Mouse (Mus musculus): ENCODE measurements around the gene Cplane1. TPM values are rescaled to one million over a fixed set of nuclear protein-coding genes. Genes with fewer than 3 reads are reported as not detected.

The Cplane1 gene
- polyA plus RNA-seq, 1 experiment: 7.1 TPM

DNA sequence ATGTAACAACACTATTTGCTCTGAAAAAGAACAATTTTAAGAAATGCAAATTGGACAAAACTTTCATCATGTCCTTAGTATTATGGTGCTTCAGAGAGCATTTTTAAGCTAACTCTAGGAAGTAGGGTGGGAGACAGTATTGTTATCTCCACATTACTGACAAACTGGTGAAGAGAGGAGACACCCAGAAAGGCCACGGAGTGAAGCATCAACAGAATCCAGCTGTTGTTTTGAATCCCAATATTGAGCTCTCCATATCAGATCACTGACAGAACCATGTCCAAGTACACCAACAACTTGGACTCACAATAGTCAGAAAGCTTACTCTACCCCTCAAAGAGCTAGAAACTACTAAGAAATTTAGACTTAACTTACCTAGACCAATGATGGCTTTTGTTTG, 136.6 kb downstream of the Cplane1 start:
- Histone ChIP-seq H3ac (ENCODE audit: control insufficient read depth, insufficient read length, low read depth) (no peak overlapping the region), H3K4me3 (ENCODE audit: insufficient read depth, poor library complexity, severe bottlenecking) (no peak overlapping the region), H3K79me2 (ENCODE audit: control insufficient read depth, insufficient read depth) (no peaks in the 10 kb centered on the region), H3K36me3 (ENCODE audit: control insufficient read depth, insufficient read depth) (peaks cover 96% of the 10 kb centered on the region), H3K27me3 (ENCODE audit: control insufficient read depth, insufficient read depth, insufficient read length) (no peaks in the 10 kb centered on the region), H3K79me3 (ENCODE audit: low read depth) (no peaks in the 10 kb centered on the region)
- TF ChIP-seq MAX (IDR thresholded peaks at IDR 0.05) (no peak), FOSL1 (IDR thresholded peaks at IDR 0.05; ENCODE audit: insufficient read depth, low read length, poor library complexity, severe bottlenecking) (no peak), CEBPB (IDR thresholded peaks at IDR 0.05; ENCODE audit: low read depth) (no peak), CTCF (IDR thresholded peaks at IDR 0.05; ENCODE audit: control insufficient read depth, insufficient read depth, insufficient read length) (no peak), MYOD1 (IDR thresholded peaks at IDR 0.05; ENCODE audit: control insufficient read depth, insufficient read length, low read depth) (no peak), USF1 (IDR thresholded peaks at IDR 0.05; ENCODE audit: low read depth) (no peak), MYOG (IDR thresholded peaks at IDR 0.05; ENCODE audit: control insufficient read depth, extremely low read depth, insufficient read length) (no peak)

DNA sequence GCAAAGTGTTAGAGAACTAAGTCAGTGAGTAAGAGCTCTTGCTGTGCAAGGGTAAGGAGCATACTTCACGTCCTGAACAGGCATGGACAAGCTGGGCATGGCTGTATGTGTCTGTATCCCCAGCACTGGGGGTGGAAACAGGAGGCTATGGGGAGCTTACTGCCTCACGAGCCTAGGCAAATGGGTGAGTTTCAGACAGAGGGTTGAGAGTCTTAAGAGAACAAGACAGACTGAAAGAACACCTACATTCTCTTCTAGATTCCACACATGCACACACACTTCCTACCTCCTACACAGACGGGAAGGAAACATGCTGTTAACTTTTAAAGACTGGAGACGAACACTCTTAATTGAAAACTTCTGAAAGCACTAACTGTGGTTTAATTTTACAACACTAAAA, 148.5 kb downstream of the Cplane1 start:
- Histone ChIP-seq H3ac (ENCODE audit: control insufficient read depth, insufficient read length, low read depth) (no peak overlapping the region), H3K79me3 (ENCODE audit: low read depth) (no peaks in the 10 kb centered on the region), H3K36me3 (ENCODE audit: control insufficient read depth, insufficient read depth) (peaks cover 75% of the 10 kb centered on the region), H3K79me2 (ENCODE audit: control insufficient read depth, insufficient read depth) (no peaks in the 10 kb centered on the region), H3K4me3 (ENCODE audit: insufficient read depth, poor library complexity, severe bottlenecking) (no peak overlapping the region), H3K27me3 (ENCODE audit: control insufficient read depth, insufficient read depth, insufficient read length) (no peaks in the 10 kb centered on the region)
- TF ChIP-seq MYOG (IDR thresholded peaks at IDR 0.05; ENCODE audit: control insufficient read depth, extremely low read depth, insufficient read length) (no peak), USF1 (IDR thresholded peaks at IDR 0.05; ENCODE audit: low read depth) (no peak), MAX (IDR thresholded peaks at IDR 0.05) (no peak), CEBPB (IDR thresholded peaks at IDR 0.05; ENCODE audit: low read depth) (no peak), FOSL1 (IDR thresholded peaks at IDR 0.05; ENCODE audit: insufficient read depth, low read length, poor library complexity, severe bottlenecking) (no peak), MYOD1 (IDR thresholded peaks at IDR 0.05; ENCODE audit: control insufficient read depth, insufficient read length, low read depth) (no peak), CTCF (IDR thresholded peaks at IDR 0.05; ENCODE audit: control insufficient read depth, insufficient read depth, insufficient read length) (no peak)

DNA sequence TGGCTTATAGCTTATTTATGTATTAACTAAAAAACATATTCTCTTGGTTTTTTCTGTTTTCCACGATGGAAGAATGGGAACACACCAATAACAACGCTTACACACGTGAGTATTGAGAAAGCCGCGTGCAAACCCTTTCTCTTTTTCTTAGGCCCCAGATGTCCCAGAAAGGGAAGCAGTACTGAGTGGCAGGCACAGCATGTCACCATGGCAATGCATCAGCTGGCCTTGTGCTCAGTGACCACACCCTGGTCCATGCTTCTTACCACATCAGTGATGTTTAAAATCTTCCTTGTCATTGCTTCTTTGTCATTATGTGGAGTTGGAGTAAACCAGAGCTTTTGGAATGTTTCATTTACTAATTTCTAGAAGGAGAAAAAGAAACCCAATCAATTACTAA, 150.3 kb downstream of the Cplane1 start:
- H3ac ChIP-seq (ENCODE audit: control insufficient read depth, insufficient read length, low read depth): no peak overlapping the region
- no peaks in the 10 kb centered on the region for H3K79me2 ChIP-seq (ENCODE audit: control insufficient read depth, insufficient read depth)
- no peak overlapping the region for H3K4me3 ChIP-seq (ENCODE audit: insufficient read depth, poor library complexity, severe bottlenecking)
- no peaks in the 10 kb centered on the region for H3K27me3 ChIP-seq (ENCODE audit: control insufficient read depth, insufficient read depth, insufficient read length)
- peaks cover 83% of the 10 kb centered on the region for H3K36me3 ChIP-seq (ENCODE audit: control insufficient read depth, insufficient read depth)
- TF ChIP-seq MYOG (IDR thresholded peaks at IDR 0.05; ENCODE audit: control insufficient read depth, extremely low read depth, insufficient read length) (no peak), MYOD1 (IDR thresholded peaks at IDR 0.05; ENCODE audit: control insufficient read depth, insufficient read length, low read depth) (no peak), MAX (IDR thresholded peaks at IDR 0.05) (no peak), USF1 (IDR thresholded peaks at IDR 0.05; ENCODE audit: low read depth) (no peak), CTCF (IDR thresholded peaks at IDR 0.05; ENCODE audit: control insufficient read depth, insufficient read depth, insufficient read length) (no peak), FOSL1 (IDR thresholded peaks at IDR 0.05; ENCODE audit: insufficient read depth, low read length, poor library complexity, severe bottlenecking) (no peak), CEBPB (IDR thresholded peaks at IDR 0.05; ENCODE audit: low read depth) (no peak)
- no peaks in the 10 kb centered on the region for H3K79me3 ChIP-seq (ENCODE audit: low read depth)

Other genes starting within 250 kb of the Cplane1 start
- gene Wdr70, start 69.9 kb upstream of the Cplane1 start, polyA plus RNA-seq (2012; fragmentation: generic; extraction: Trizol): 47.6 TPM
- 19.5 TPM for gene Nup155, start 59.8 kb upstream of the Cplane1 start, polyA plus RNA-seq (2012; fragmentation: generic; extraction: Trizol)

Data from C2C12 (cell line).